Mouse (Mus musculus) gastrocnemius, postnatal 14 days (tissue): ENCODE results near the gene Gabrg3. TPM values are rescaled to one million over a fixed set of nuclear protein-coding genes. Genes with fewer than 3 reads are reported as not detected.

Experiments used
- DNase-seq: peaks from one replicate; pipeline ENCODE4 v3.0.0; 2021; ENCODE audit warnings: mixed read lengths
- intact Hi-C: fragments of 180-260 bp; cut with DNase I; formaldehyde crosslinking; loops from one replicate; pipeline ENCODE4 v1.15.1; 2025; ENCODE audit warnings: low total_unique reads
- long read RNA-seq, 2 experiments: library from polyadenylated mRNA; stranded (forward); transcript quantifications; one replicate each; pipeline ENCODE4 v2.0.0; 2021
- total RNA-seq, 2 experiments: library from RNA; stranded (reverse); gene quantifications; 2 replicates each; pipeline ENCODE4 v1.2.3; 2021

Gene Gabrg3
- under 1 TPM in 1 of 2 experiments, not detected in 1; 0.07 TPM for total RNA-seq
- long read RNA-seq, experiment 1, result 0 reads
- long read RNA-seq, experiment 2, result 0 reads

GRCm38 (mm10) chr7:57386517-57387340 lies at the start of gene Gabrg3:
Gene Gabrg3 (minus strand): TSS chr7:57387188.
- DNase-seq, result no peak
- intact Hi-C loops, result loop anchor here (10.0 kb wide), 1 partner anchor 442 kb away; no protein-coding TSS in a partner anchor

GRCm38 (mm10) chr7:57422675-57423074 lies 35.7 kb upstream of the Gabrg3 start:
- no peak for DNase-seq
- intact Hi-C loops, result no loop called here

GRCm38 (mm10) chr7:57421044-57421443 lies 34.1 kb upstream of the Gabrg3 start:
- DNase-seq, result no peak
- intact Hi-C loops, result no loop called here

- intact Hi-C loops, result no loop called here
These were observed 32.4 kb upstream of the Gabrg3 start, which contains the start of gene Gabrb3 for GRCm38 (mm10) chr7:57419392-57419791. Gene Gabrb3 (plus strand): TSS chr7:57419692.

GRCm38 (mm10) chr7:57412896-57413295 lies 25.9 kb upstream of the Gabrg3 start:
- no peak for DNase-seq
- intact Hi-C loops, result no loop called here

More at GRCm38 (mm10) chr7:57419392-57419791, 32.4 kb upstream of the Gabrg3 start, which contains the start of gene Gabrb3:
- DNase-seq, result no peak

GRCm38 (mm10) chr7:57411163-57411562 lies 24.2 kb upstream of the Gabrg3 start:
- no peak for DNase-seq
- intact Hi-C loops, result no loop called here

GRCm38 (mm10) chr7:57393551-57393950 lies 6.6 kb upstream of the Gabrg3 start:
- DNase-seq, result no peak
- intact Hi-C loops, result no loop called here

- DNase-seq, result no peak
- intact Hi-C loops, result no loop called here
These were observed 3.1 kb upstream of the Gabrg3 start for GRCm38 (mm10) chr7:57390046-57390445.

- intact Hi-C loops, result loop anchor here (10.0 kb wide), 1 partner anchor 442 kb away; no protein-coding TSS in a partner anchor
- DNase-seq, result no peak
These were observed 310 bp upstream of the Gabrg3 start for GRCm38 (mm10) chr7:57387341-57387654.

GRCm38 (mm10) chr7:57384112-57384511 lies 2.9 kb downstream of the Gabrg3 start:
- intact Hi-C loops, result loop anchor here (10.0 kb wide), 1 partner anchor 439 kb away; no protein-coding TSS in a partner anchor

GRCm38 (mm10) chr7:57366013-57366390 lies 21.0 kb downstream of the Gabrg3 start:
- no peak for DNase-seq
- intact Hi-C loops, result no loop called here

More at GRCm38 (mm10) chr7:57384112-57384511, 2.9 kb downstream of the Gabrg3 start:
- no peak for DNase-seq

- intact Hi-C loops, result no loop called here
These were observed 21.6 kb downstream of the Gabrg3 start for GRCm38 (mm10) chr7:57365134-57366012.

GRCm38 (mm10) chr7:57363812-57364211 lies 23.2 kb downstream of the Gabrg3 start:
- intact Hi-C loops, result no loop called here
- no peak for DNase-seq

More at GRCm38 (mm10) chr7:57365134-57366012, 21.6 kb downstream of the Gabrg3 start:
- DNase-seq, result no peak

GRCm38 (mm10) chr7:57357871-57358540 lies 29.0 kb downstream of the Gabrg3 start:
- no peak for DNase-seq
- intact Hi-C loops, result no loop called here

- intact Hi-C loops, result no loop called here
- no peak for DNase-seq
These were observed 30.3 kb downstream of the Gabrg3 start for GRCm38 (mm10) chr7:57356565-57357301.

- intact Hi-C loops, result no loop called here
- DNase-seq, result no peak
These were observed 38.2 kb downstream of the Gabrg3 start for GRCm38 (mm10) chr7:57348774-57349173.

GRCm38 (mm10) chr7:57341910-57342309 lies 45.1 kb downstream of the Gabrg3 start:
- no peak for DNase-seq
- intact Hi-C loops, result no loop called here

- DNase-seq, result no peak
- intact Hi-C loops, result no loop called here
These were observed 55.8 kb downstream of the Gabrg3 start for GRCm38 (mm10) chr7:57331211-57331610.

GRCm38 (mm10) chr7:57330240-57330639 lies 56.7 kb downstream of the Gabrg3 start:
- intact Hi-C loops, result no loop called here
- DNase-seq, result no peak
